Mouse (Mus musculus): ENCODE measurements around the gene Itga2.

Gene Itga2

DNA sequence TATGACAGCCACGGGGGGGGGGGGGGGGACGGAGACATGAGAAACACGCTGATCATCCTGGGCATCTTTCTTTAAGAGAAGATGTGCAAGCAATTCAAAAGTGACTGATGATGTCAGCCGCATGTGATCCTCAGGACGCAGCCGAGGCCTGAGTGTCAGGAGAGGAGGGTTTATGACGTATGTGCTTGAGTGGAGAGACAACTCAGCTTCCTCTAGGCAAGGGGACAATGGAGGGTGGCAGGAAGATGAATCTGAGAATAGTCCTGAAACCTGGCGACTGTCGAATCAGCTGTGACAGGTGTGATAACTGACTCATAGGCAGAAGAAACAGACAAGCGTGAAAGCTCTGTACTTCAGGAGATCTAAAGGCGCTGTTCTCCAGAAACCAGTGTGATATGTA lies 53.2 kb downstream of the Itga2 start:
- no peak for DNase-seq (ENCODE audit: low spot score)

DNA sequence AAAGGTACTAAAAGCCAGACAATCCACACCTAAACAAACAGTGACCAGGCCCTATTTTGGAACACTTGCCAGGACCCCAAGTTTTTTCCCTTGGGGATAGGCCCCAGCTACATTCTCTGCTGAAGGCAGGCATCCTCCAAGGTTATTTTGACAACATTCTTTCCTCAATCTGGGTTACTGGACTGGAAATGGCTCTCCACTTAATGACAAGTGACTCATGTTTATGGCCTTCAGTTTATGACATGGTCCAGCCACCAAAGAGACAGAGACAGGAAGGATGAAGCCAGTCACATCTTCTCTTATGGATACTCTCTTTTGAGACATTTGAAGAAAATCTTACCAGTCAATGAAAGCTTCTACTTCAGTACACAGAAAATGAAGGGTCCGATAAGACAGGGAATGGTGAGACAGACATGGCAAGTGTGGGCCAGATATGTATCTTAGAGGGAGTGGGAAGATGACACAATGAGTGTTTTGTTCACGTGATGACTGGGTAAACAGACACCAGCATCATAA lies 55.8 kb downstream of the Itga2 start:
- no peak for DNase-seq (ENCODE audit: low spot score)

DNA sequence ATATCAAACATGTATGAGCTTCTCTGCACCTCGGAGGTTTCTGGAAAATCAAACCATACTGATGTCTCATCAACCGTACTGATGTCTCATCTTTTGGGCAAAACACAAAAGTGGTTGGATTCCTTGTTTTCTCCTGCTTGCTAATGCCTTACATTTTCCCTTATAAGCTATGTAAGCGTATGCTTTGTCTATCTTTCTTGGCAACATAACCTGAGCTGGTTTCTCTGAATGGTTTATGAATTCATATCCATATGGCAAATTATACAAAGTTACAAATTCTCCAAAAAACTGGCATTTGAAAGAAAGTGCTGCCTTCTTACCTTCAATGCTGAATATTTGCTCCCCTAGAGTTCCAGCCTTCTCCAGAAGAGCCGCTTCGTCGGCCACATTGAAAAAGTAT lies 57.2 kb downstream of the Itga2 start:
- DNase-seq (ENCODE audit: low spot score), result no peak

DNA sequence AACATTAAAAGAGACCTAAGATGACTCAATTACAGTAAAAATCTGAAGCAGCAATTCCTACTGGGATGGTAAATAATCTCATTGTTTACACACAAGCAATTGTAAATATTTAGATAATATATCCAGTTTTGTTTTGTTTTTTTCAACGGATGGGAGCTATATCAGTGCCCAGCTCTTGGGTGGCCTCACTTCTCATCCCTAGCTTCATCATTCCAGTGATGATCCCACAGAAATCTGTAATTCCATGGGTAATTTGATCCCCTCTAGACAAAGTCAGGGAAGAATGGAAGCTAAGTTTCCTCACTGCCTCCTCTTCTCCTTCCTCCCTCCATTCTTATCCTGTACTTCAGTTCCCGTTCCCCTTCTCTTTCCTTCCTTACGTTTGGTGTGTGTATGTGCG lies 74.4 kb downstream of the Itga2 start:
- no peak for DNase-seq (ENCODE audit: low spot score)

DNA sequence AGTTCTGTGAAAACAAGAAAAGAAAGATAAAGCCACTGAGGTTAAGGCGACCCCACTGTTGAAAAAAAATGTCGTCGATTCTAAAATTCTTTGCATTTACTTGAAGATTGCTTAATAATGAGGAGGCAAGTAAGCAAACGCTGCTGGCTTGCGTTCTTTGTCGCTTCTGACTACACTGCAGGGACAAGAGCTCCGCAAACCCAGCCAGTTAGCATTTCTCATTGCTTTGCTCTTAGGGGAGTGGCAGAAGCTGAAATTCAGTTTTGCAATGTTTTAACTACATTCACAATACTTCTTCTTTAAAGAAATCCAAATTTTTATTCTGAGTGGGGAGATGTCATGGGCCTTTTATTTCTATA lies 75.7 kb downstream of the Itga2 start:
- peak; percentile 13 for DNase-seq (ENCODE audit: low spot score)

DNA sequence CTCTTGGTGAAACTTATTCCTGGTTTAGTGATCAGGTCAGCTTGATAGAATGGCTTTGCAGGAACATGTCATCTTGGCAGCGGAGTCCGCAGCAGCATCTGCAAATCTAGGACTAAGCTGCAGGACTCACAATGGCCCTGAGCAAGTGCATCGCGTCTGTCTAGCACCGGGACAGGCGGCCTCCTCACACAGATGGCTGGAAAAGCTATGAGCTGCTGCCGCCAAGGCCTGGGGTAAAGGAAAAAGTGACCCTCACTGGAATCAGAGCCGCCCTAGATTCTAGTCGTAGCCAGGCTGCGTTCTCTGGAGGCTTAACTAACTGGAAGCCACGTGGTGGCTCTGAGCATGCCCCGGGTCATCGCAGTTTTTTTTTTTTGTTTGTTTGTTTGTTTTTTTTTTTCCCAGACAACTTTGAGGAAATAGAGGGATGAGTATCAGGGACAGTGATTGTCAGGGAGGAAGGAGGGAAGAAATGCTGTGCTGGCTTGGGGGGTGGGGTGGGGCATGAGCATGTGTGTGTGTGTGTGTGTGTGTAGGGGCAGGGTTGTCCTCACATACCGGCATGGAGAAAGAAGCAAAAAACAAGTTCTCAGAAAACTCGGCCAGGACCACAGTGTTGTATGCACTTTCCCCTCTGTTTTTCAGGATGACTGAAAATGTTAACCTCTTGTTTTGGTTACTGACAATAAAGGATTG lies 76.2 kb downstream of the Itga2 start:
- peak; percentile 63 for DNase-seq (ENCODE audit: low spot score)

DNA sequence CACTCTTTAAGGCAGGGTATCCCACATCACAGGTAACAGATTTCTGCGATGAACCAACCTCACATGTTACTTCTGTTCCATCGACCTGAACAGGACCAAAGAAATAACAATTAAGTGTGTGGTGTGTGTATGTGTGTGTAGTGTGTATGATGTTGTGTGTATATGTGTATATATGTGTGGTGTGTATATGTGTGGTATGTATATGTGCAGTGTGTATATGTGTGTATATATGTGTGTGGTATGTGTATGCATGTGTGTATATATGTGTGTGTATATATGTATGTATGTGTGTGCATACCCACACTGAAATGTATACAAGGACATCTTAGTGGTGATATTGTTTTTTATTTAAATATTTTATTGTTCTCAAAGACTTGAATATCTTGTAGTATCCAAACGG lies 77.5 kb downstream of the Itga2 start:
- DNase-seq (ENCODE audit: low spot score), result no peak

DNA sequence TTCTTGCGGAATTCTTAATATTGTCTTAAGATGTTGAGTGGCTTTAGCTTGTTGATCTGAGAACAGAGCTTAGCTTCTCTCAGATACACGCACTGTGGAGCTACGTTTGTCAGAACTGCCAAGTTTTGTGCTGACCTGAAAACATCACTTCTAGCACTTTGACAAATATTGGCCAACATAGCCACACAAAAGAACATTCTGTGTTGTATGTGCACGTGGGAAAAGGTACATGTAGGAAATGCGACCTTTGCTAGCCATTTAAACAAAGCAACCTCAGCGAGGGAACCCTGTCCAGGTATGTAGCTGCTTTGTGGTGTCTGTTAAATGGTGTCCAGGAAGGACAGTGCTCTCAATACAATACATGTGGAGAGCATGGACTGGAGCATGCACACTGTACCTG lies 77.9 kb downstream of the Itga2 start:
- DNase-seq (ENCODE audit: low spot score), result no peak

DNA sequence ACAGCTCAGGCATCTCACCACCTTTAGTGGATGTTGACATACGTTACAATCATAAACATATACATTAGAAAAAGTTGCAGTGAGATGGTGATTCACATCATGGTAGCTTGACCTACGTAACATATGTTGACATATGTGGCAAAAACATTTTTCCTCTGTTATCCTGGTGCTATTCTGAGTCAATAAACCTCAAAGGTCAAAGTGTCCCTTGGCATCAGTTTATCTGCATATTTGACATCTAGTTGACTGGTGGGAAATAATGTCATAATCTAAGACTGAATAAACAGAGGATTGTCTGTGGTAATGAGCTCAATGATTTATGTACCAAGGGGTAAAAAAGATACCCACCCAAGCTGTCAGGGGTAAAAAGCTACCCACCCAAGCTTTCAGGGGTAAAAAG lies 78.7 kb downstream of the Itga2 start:
- no peak for DNase-seq (ENCODE audit: low spot score)

DNA sequence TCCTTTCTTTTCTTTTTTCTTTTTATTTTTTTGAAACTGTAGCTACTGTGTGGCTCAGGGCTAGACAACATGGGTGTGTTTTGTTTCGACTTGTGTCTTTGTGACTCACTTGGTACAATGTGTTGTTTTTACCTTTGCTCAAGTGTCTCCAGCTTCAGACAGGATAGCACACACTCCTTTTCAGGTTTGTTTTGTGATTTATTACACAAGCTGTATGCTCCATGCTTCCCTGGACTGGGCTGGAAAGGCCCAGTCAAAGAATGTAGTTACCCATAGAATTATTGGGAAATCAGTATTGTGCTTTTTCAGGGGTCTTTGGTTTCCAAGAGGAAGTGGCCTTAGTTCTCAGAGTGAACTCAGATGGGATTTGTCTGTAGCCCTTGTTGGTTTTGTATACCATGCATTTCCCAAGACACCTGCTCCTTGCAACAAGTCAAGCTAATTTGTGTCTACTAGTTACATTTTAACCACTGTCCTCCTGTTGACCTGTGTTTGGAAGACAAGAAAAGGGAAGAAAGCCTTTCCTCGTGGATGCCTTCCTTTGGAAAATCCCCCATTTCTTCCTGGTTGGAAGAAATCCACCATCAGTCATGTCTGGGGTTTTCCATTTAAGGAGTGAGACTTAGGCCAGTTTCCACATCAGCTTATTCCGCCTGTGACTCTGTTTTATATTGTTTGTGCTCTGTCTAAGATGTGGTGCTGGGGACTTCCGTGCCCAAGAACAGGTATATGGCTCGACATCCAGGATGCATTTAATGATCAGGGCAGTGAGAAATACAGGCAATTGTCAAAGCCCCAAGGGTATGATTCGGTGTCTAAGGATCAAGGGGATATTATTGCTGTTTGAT lies 79.4 kb downstream of the Itga2 start:
- no peak for DNase-seq (ENCODE audit: low spot score)

DNA sequence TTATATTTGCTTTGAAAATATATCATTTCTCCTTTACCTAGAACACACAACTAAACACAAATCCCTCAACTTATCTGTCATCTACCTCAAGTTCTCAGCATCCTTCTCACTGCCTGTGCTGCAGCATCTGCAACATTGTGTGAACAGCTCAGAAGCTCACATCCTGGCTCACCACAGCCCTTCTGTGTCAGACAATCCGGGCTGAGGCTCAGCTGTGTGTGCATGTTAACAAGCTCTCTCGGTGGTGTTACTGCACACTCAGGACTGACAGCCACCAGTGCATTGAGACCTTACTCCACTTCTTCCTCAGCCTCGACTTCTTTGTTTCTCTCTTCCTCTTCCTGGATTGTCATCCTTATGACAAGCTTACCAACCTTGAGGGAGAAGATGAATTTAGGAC lies 83.0 kb downstream of the Itga2 start:
- no peak for DNase-seq (ENCODE audit: low spot score)

DNA sequence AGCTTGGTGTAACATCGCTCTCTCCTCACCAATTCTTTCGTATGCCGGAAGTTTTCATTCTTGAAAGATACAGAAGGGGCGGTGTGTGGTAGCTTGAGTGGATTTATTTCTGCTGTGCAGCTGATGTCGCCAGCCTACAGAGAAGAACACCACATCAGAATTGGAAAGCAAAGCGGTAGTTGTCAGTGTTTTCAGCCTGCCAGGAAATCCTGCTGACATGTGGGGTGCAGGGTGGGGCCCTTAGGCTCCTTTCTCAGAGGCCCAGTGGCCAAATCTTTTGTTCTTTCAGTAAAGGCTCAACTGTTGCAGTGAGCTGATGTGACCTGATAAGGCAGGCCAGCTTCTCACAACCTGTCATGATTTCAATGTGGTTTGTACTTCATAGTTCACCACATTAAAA lies 86.1 kb downstream of the Itga2 start:
- no peak for DNase-seq (ENCODE audit: low spot score)

DNA sequence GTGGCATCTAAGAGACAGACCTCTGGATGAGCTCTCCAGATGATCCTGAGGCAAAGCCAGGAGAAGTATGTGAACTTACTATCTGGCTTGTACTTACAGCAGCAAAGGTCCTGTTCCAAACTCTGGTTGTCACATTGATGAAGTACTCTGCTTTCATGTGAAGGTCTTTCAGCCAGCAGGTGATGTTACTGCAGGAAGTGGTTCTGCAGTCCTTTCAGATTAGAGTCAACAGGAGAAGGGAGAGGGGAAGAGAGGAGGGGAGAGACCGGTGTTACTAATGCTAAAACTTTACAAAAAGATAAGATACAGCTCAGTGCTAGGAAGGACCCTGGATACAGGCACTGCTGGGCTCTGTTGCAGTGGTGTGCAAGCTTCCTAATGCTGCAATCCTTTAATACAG lies 88.6 kb downstream of the Itga2 start:
- no peak for DNase-seq (ENCODE audit: low spot score)

DNA sequence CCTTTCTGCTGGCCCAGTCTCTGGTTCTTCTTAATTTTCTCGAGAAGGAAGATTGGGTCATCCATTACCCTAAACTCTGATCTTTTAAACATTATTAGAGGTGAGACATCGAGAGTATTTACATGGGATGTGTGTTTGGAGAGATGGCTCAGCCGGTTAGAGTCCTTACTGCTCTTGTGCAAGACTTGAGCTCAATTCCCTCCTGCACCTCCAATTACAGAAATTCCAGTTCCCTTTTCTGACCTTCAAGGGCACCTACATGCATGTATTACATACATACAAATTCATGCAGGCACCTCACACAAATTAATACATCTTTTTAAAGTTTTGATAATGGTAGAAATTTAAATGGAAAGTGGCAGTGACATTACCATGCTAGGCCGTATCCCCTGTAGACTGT lies 91.4 kb downstream of the Itga2 start:
- DNase-seq (ENCODE audit: low spot score), result no peak

DNA sequence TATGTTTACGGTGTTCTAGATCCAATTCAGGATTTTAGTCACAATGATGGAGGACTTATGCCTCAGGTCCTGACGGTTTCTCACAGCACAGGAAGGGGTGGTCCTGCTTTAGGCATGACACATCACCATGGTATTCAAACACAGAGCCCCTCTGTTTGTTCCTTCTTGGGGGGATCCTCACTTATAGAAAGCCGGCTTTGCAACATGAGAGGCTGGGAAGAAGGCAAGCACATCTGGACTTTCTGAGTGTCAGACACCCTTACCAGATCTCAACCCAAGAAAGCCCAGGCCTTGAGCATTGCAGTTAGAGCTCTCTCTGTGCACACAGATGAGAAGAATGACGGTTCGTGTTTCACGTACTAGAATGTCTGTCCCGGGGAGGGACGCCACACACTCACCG lies 92.8 kb downstream of the Itga2 start:
- no peak for DNase-seq (ENCODE audit: low spot score)

DNA sequence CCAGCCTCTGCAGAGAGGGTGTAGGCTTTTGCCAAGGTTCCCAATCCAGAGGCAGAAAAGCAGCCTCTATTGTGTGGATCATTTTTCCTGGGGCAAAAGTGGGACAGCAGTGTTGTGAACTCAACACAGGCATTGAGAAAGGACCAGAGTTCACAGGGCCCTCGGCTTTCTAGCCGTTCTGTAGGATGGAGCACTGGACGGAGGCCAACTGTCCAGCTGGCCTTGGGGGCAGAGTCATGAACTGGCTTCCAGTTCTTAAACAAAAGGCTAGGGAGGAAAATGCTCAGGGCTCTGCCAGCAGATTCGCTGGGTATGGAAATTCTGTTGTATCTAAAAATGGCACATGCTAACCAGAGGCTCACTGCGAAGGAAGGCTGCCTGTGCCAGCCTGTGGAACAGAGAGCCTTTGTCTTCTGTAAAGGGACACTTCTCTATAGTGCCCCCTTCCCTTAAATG lies 93.3 kb downstream of the Itga2 start:
- DNase-seq (ENCODE audit: low spot score), result peak; percentile 26

DNA sequence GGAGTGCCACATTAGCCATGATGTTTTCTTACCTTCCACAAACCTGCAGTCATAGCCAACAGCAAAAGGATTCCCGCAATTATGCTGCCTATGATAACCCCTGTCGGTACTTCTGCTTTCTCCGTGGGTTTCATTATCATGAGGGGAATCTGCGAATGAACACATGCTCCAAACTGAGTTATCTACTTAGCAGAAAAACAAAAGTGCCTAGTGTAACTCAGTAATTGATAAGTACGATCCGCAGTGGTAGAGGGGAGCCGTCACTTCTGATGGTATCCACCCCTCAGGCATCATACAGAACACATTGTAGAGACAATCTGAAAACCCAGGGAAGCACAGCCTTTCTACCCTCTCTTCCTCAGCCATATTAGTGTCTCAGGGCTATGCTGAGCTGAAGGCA lies 94.8 kb downstream of the Itga2 start:
- DNase-seq (ENCODE audit: low spot score), result no peak

DNA sequence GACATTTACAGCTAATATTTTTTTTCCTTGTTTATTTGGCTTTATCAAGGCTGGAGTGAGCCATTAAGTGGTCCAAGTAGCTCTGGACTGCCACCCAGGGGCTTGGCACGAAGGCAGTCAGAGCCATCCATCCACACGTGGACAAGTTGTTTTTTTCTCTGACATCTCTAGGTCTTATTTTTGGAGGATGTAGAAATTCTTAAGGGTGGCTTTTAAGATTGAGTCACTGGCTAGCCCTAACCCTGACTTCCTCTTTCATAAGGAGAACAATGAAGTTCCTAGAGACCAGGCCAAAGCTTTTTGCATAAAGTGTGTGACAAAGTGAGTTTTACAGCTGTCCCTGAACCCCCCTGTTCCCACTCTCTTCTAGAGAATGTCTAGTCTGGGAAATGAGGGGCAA lies 97.3 kb downstream of the Itga2 start:
- DNase-seq (ENCODE audit: low spot score), result no peak

DNA sequence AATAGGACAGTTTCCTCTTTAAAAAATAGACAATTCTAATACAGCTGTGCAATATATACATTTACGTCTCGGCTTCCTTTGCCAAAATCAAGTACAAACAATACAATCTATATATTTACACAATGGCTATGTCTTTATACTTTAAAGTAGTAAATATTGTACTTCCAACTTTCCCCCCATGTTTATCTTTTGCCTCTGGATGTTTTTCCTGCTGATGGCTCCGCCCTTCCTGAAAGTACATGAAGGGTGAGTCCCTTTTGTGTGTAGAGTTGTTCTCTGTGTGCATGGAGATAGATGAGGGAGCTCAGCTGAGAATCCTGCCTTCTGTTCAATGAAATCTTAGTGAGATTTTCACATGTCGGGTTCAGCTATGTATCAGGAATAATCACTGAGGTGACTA lies 98.5 kb downstream of the Itga2 start:
- DNase-seq (ENCODE audit: low spot score), result no peak

DNA sequence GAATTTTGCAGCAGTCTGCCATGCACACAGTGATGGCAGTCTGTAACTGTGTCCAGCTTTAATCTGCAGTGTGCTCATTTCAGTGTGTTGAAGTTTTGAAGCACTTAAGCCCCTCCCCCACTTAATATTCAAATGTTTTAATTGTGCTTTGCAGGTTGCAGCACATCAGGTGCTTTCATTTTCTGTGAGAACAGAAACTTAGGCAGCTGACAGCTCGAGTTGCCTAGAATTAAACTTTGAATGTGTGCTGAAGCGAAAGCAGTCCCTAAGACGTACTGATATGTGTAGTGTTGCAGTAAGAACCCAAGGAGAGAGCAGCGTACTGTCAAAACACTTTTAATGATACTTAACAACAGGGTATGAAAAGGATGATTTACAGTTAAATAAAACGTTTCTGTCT lies 99.1 kb downstream of the Itga2 start:
- no peak for DNase-seq (ENCODE audit: low spot score)

DNA sequence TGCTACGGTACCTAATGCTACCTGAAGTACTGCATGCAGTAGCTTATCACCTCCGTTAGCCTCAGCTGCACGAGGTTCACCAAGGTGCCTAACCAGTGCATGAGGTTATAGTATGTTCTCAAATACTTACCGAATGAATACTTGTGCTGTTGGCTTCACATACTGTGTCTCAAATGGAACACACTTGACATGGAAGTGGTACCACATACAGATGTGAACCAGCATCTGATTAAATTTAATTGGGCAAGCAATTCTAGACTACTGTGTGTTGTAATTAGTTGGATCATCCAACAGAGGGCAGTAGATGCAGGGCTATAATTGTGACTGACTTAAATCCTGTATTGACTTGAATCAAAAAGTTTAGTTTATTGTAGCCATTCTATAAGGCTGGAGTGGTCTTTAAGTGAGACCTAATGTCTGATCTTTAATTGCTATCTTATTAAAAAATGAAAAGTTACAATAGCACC lies 100.5 kb downstream of the Itga2 start:
- DNase-seq (ENCODE audit: low spot score), result peak; percentile 71

DNA sequence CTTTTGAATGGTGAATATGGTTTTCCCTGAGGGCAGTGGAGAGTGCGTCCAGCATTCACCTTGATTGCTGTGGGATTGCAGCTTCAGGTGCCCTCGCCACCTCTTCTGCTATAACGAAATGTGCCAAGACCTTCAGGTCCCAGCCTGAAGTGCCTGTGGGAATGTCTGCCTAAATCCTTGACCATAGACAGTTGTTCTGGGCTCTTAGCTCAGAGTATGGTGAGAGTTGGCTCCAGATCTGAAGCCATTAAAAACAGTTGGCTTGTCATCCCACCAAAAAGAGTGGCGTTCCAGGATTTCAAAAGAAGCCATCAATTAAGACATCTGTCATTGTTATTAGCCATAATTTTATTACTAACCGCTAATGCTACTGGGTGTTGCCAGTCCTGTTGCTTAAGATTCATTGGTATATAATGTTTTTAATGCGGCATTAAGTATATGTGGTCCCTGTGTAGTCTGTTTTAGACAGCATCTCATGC lies 106.5 kb downstream of the Itga2 start:
- DNase-seq (ENCODE audit: low spot score), result no peak

DNA sequence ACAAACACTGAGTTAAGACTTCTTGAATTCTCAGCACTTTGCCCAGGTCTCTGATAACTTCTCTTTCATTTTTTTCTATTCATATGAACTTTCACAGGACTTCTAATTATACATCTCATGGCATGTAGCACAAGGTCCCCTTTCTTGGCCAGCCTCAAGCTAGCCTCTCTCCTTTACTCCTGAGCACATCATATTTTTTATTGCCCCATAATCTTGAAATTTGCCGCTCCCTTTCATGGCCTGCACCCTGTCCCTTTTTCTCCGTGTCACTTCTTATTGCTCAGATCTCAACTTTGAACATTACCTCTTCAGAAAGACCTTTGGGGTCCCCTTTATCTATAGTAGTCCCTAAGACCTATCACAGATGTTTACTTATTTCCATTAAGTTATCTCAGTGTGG lies 109.0 kb downstream of the Itga2 start:
- no peak for DNase-seq (ENCODE audit: low spot score)

Measured in retina, embryonic 14.5 days (tissue).